ENCODE assay signal across 8 mouse cellular contexts in genomic region chr11:55571144-55571543, GRCm38 (mm10). TPM values are rescaled to one million over a fixed set of nuclear protein-coding genes. Genes with fewer than 3 reads are reported as not detected.
DNase-seq lines count a peak whose midpoint lies in the region; ATAC-seq lines count a peak whose summit lies in the region.

No protein-coding gene starts in this region.

- H3K36me3 ChIP-seq in hindbrain, embryonic 10.5 days: peaks cover 83% of the 10 kb centered on the region
- H3K36me3 ChIP-seq in hindbrain, embryonic 12.5 days: 0 out of 2 replicates have a peak, but pooled peaks cover 8% of the 10 kb centered on the region
- peaks cover 6% of the 10 kb centered on the region for H3K36me3 ChIP-seq in neural tube, embryonic 15.5 days

- no peaks in the 10 kb centered on the region for H3K27me3 ChIP-seq in hindbrain, embryonic 10.5 days (ENCODE audit: insufficient read depth, poor library complexity, severe bottlenecking)
- no peaks in the 10 kb centered on the region for H3K27me3 ChIP-seq in hindbrain, embryonic 12.5 days
- H3K27me3 ChIP-seq in neural tube, embryonic 15.5 days (replicated peaks): no peaks in the 10 kb centered on the region

- 22% methylated on average over 2 of the region's 2 CpGs for WGBS in hindbrain, embryonic 10.5 days
- WGBS in hindbrain, embryonic 12.5 days: 23% methylated on average over 2 of the region's 2 CpGs
- WGBS in neural tube, embryonic 15.5 days: 21% methylated on average over 2 of the region's 2 CpGs

- no peaks in the 10 kb centered on the region for H3K9me3 ChIP-seq in hindbrain, embryonic 10.5 days
- H3K9me3 ChIP-seq in hindbrain, embryonic 12.5 days (replicated peaks): no peaks in the 10 kb centered on the region
- no peaks in the 10 kb centered on the region for H3K9me3 ChIP-seq in neural tube, embryonic 15.5 days (replicated peaks)

- no peak overlapping the region for H3K27ac ChIP-seq in hindbrain, embryonic 10.5 days
- H3K27ac ChIP-seq in hindbrain, embryonic 12.5 days: no peak overlapping the region
- H3K27ac ChIP-seq in neural tube, embryonic 15.5 days (replicated peaks): 0 out of 2 replicates have a peak overlapping the region, but pooled peaks have one; percentile 48

- H3K4me2 ChIP-seq in hindbrain, embryonic 12.5 days (replicated peaks): no peak overlapping the region
- no peak overlapping the region for H3K4me2 ChIP-seq in neural tube, embryonic 15.5 days

- H3K4me1 ChIP-seq in hindbrain, embryonic 10.5 days (replicated peaks): peaks cover 28% of the 10 kb centered on the region
- H3K4me1 ChIP-seq in hindbrain, embryonic 12.5 days: peaks cover 18% of the 10 kb centered on the region
- H3K4me1 ChIP-seq in neural tube, embryonic 15.5 days: peaks cover 26% of the 10 kb centered on the region

- peak; percentile 56 for DNase-seq in hindbrain, embryonic 10.5 days (ENCODE audit: low spot score)
- DNase-seq in thymus, postnatal 4 days: peak; percentile 33
- DNase-seq in thymus, postnatal 36 days: no peak
- peak; percentile 12 for DNase-seq in cerebellum, adult 9-11 months
- DNase-seq in kidney, adult 9 months: peak; percentile 70
- no peak for DNase-seq in heart, adult 11 months

- no peak for ATAC-seq in hindbrain, embryonic 12.5 days (ENCODE audit: low FRiP score)
- ATAC-seq in neural tube, embryonic 15.5 days (ENCODE audit: low FRiP score): no peak

- no peak overlapping the region for H3K9ac ChIP-seq in hindbrain, embryonic 12.5 days
- no peak overlapping the region for H3K9ac ChIP-seq in neural tube, embryonic 15.5 days (replicated peaks)

- H3K4me3 ChIP-seq in hindbrain, embryonic 10.5 days: no peak overlapping the region
- H3K4me3 ChIP-seq in hindbrain, embryonic 12.5 days: no peak overlapping the region
- no peak overlapping the region for H3K4me3 ChIP-seq in neural tube, embryonic 15.5 days (replicated peaks)

RNA-seq across cellular contexts. Expression of gene Glra1, which starts 36.9 kb away (rescaled TPM):
- 3.8 and 6.8 TPM in 2 replicates for polyA plus RNA-seq in hindbrain, embryonic 10.5 days (2016; fragmentation: Nextera tagmentation; extraction: Ambion mirVana)
- polyA plus RNA-seq in hindbrain, embryonic 12.5 days (2016; fragmentation: Nextera tagmentation; extraction: Ambion mirVana): 3.5 and 3.9 TPM in 2 replicates
- 3.2 and 3.5 TPM in 2 replicates for polyA plus RNA-seq in neural tube, embryonic 15.5 days (2015; fragmentation: Nextera tagmentation; extraction: Ambion mirVana)

Comparison
In these comparisons a context has a peak if more than half of its experiments do, and no peak if none do; other contexts are left out.
1. DNase-seq: peak in hindbrain, embryonic 10.5 days (single experiment), thymus, postnatal 4 days (single experiment), cerebellum, adult 9-11 months (single experiment) and kidney, adult 9 months (single experiment); none in thymus, postnatal 36 days (0 of 2) and heart, adult 11 months (single experiment).